Mouse (Mus musculus): ENCODE measurements around the gene Crocc2. TPM values are rescaled to one million over a fixed set of nuclear protein-coding genes. Genes with fewer than 3 reads are reported as not detected.

Crocc2 gene
- total and polyA plus RNA-seq, 3 experiments, result not detected

- in situ Hi-C loops (cut with MboI; ENCODE audit: low pct_ligation_motif_present, low pct_unique_long_range_greater_than_20kb, low sequenced_read_pairs) (loop anchor here (10.0 kb wide), 1 partner anchor 57 kb away; no protein-coding TSS in a partner anchor), dilution Hi-C loops (cut with MboI; ENCODE audit: extremely low pct_ligation_motif_present, extremely low pct_unique_long_range_greater_than_20kb, low sequenced_read_pairs) (no loop called here)
- Histone ChIP-seq H3K79me2 (replicated peaks; ENCODE audit: control insufficient read depth, extremely low read depth, insufficient read depth, poor library complexity, severe bottlenecking) (no peaks in the 10 kb centered on the region), H3K4me2 (ENCODE audit: insufficient read depth, low read depth, poor library complexity, severe bottlenecking) (no peak overlapping the region), H3K4me1 (ENCODE audit: control insufficient read depth in 1 of 2, insufficient read depth in 2 of 2) (no peaks in the 10 kb centered on the region), H3K36me3 (replicated peaks in 1 of 2; ENCODE audit: control insufficient read depth in 1 of 2, insufficient read depth in 1 of 2, low read length in 1 of 2) (no peaks in the 10 kb centered on the region), H3K27ac (ENCODE audit: insufficient read depth, low read depth) (no peak overlapping the region), H3K9ac (ENCODE audit: insufficient read depth, low read depth) (no peak overlapping the region), H3K27me3 (replicated peaks) (peaks cover 92% of the 10 kb centered on the region), H3K4me3 (replicated peaks in 1 of 3; ENCODE audit: low read depth in 2 of 3, low read length in 2 of 3, poor library complexity in 1 of 3) (no peak overlapping the region), H3K9me3 (replicated peaks; ENCODE audit: low read length) (no peaks in the 10 kb centered on the region)
- DNase-seq (ENCODE audit: extremely low read depth), result no peak
- TF ChIP-seq MXI1 (IDR thresholded peaks at IDR 0.05; ENCODE audit: low read depth, low read length), result no peak
- no peak for TF ChIP-seq SIN3A (IDR thresholded peaks at IDR 0.05; ENCODE audit: low read length)
- no peak for TF ChIP-seq JUN (IDR thresholded peaks at IDR 0.05; ENCODE audit: insufficient read depth, low read depth, low read length)
- TF ChIP-seq ELF1 (IDR thresholded peaks at IDR 0.05; ENCODE audit: low read depth, low read length), result no peak
Observed at GRCm38 (mm10) chr1:93227976-93228365, 59.4 kb downstream of the Crocc2 start.

GRCm38 (mm10) chr1:93229221-93229620 is 60.7 kb downstream of the Crocc2 start:
- Histone ChIP-seq H3K36me3 (replicated peaks in 1 of 2; ENCODE audit: control insufficient read depth in 1 of 2, insufficient read depth in 1 of 2, low read length in 1 of 2) (no peaks in the 10 kb centered on the region), H3K4me2 (ENCODE audit: insufficient read depth, low read depth, poor library complexity, severe bottlenecking) (no peak overlapping the region), H3K4me1 (ENCODE audit: control insufficient read depth in 1 of 2, insufficient read depth in 2 of 2) (no peaks in the 10 kb centered on the region), H3K9me3 (replicated peaks; ENCODE audit: low read length) (no peaks in the 10 kb centered on the region), H3K4me3 (replicated peaks in 1 of 3; ENCODE audit: low read depth in 2 of 3, low read length in 2 of 3, poor library complexity in 1 of 3) (no peak overlapping the region), H3K27ac (ENCODE audit: insufficient read depth, low read depth) (no peak overlapping the region), H3K27me3 (replicated peaks) (peaks cover 91% of the 10 kb centered on the region), H3K79me2 (replicated peaks; ENCODE audit: control insufficient read depth, extremely low read depth, insufficient read depth, poor library complexity, severe bottlenecking) (no peaks in the 10 kb centered on the region), H3K9ac (ENCODE audit: insufficient read depth, low read depth) (no peak overlapping the region)
- no peak for DNase-seq (ENCODE audit: extremely low read depth)
- no peak for TF ChIP-seq MAZ (IDR thresholded peaks at IDR 0.05; ENCODE audit: low read depth, low read length)
- TF ChIP-seq CHD2 (IDR thresholded peaks at IDR 0.05; ENCODE audit: low read length), result no peak
- no peak for TF ChIP-seq EP300 (IDR thresholded peaks at IDR 0.05; ENCODE audit: low read length)
- TF ChIP-seq TBP (conservative IDR thresholded peaks at IDR 0.05; ENCODE audit: low read depth, low read length), result no peak
- TF ChIP-seq MYC (IDR thresholded peaks at IDR 0.05; ENCODE audit: low read depth, low read length), result no peak
- TF ChIP-seq ZKSCAN1 (IDR thresholded peaks at IDR 0.05; ENCODE audit: borderline replicate concordance, low read depth, low read length), result no peak
- dilution Hi-C loops (cut with MboI; ENCODE audit: extremely low pct_ligation_motif_present, extremely low pct_unique_long_range_greater_than_20kb, low sequenced_read_pairs), result no loop called here
- in situ Hi-C loops (cut with MboI; ENCODE audit: low pct_ligation_motif_present, low pct_unique_long_range_greater_than_20kb, low sequenced_read_pairs), result loop anchor here (10.0 kb wide), 1 partner anchor 56 kb away; no protein-coding TSS in a partner anchor

GRCm38 (mm10) chr1:93229626-93230025 is 61.1 kb downstream of the Crocc2 start:
- Histone ChIP-seq H3K27me3 (replicated peaks) (peaks cover 91% of the 10 kb centered on the region), H3K4me3 (replicated peaks in 1 of 3; ENCODE audit: low read depth in 2 of 3, low read length in 2 of 3, poor library complexity in 1 of 3) (no peak overlapping the region), H3K4me2 (ENCODE audit: insufficient read depth, low read depth, poor library complexity, severe bottlenecking) (no peak overlapping the region), H3K4me1 (ENCODE audit: control insufficient read depth in 1 of 2, insufficient read depth in 2 of 2) (no peaks in the 10 kb centered on the region), H3K27ac (ENCODE audit: insufficient read depth, low read depth) (no peak overlapping the region), H3K79me2 (replicated peaks; ENCODE audit: control insufficient read depth, extremely low read depth, insufficient read depth, poor library complexity, severe bottlenecking) (no peaks in the 10 kb centered on the region), H3K36me3 (replicated peaks in 1 of 2; ENCODE audit: control insufficient read depth in 1 of 2, insufficient read depth in 1 of 2, low read length in 1 of 2) (no peaks in the 10 kb centered on the region), H3K9me3 (replicated peaks; ENCODE audit: low read length) (no peaks in the 10 kb centered on the region), H3K9ac (ENCODE audit: insufficient read depth, low read depth) (no peak overlapping the region)
- in situ Hi-C loops (cut with MboI; ENCODE audit: low pct_ligation_motif_present, low pct_unique_long_range_greater_than_20kb, low sequenced_read_pairs) (loop anchor here (10.0 kb wide), 1 partner anchor 55 kb away; no protein-coding TSS in a partner anchor), dilution Hi-C loops (cut with MboI; ENCODE audit: extremely low pct_ligation_motif_present, extremely low pct_unique_long_range_greater_than_20kb, low sequenced_read_pairs) (no loop called here)
- no peak for DNase-seq (ENCODE audit: extremely low read depth)
- no peak for TF ChIP-seq IRF4 (IDR thresholded peaks at IDR 0.05; ENCODE audit: low read depth, low read length)
- TF ChIP-seq TCF12 (IDR thresholded peaks at IDR 0.05; ENCODE audit: low read depth, low read length), result no peak
- no peak for TF ChIP-seq EP300 (IDR thresholded peaks at IDR 0.05; ENCODE audit: low read length)
- TF ChIP-seq USF1 (IDR thresholded peaks at IDR 0.05; ENCODE audit: low read depth, low read length), result no peak
- no peak for TF ChIP-seq RCOR1 (conservative IDR thresholded peaks at IDR 0.05; ENCODE audit: low read depth, low read length)
- TF ChIP-seq CHD1 (IDR thresholded peaks at IDR 0.05; ENCODE audit: low read depth, low read length), result no peak
- no peak for TF ChIP-seq MXI1 (IDR thresholded peaks at IDR 0.05; ENCODE audit: low read depth, low read length)
- TF ChIP-seq TBP (conservative IDR thresholded peaks at IDR 0.05; ENCODE audit: low read depth, low read length), result no peak
- no peak for TF ChIP-seq ETS1 (conservative IDR thresholded peaks at IDR 0.05; ENCODE audit: low read depth, low read length)
- no peak for TF ChIP-seq CHD2 (IDR thresholded peaks at IDR 0.05; ENCODE audit: low read length)
- TF ChIP-seq E2F4 (IDR thresholded peaks at IDR 0.05; ENCODE audit: insufficient replicate concordance, low read depth, low read length), result no peak
